Mouse (Mus musculus): ENCODE data around the gene Rnf182.
A peak's percentile ranks its signal among the peaks of the same experiment; 100 is the strongest.

Rnf182 gene

DNA sequence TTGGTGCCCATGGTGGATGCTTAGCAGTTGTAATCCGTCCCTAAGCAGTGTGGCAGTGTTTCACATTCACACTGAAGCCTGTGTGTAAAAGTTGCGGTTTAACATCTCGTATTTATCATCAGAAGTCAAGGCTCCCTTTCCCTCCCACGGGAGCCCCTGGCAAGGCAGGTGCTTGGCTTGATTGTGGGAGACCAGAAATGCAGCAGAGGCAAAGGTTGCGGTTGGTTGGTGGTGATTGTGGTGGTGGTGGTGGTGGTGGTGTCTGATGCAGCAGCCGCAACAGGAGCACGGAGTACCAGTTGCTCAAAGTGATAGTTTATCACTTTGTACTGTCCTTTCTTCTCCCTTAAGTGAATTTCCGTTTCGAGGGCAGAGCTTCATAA, 325 bp upstream of the Rnf182 start:
- peak; percentile 23 for DNase-seq

DNA sequence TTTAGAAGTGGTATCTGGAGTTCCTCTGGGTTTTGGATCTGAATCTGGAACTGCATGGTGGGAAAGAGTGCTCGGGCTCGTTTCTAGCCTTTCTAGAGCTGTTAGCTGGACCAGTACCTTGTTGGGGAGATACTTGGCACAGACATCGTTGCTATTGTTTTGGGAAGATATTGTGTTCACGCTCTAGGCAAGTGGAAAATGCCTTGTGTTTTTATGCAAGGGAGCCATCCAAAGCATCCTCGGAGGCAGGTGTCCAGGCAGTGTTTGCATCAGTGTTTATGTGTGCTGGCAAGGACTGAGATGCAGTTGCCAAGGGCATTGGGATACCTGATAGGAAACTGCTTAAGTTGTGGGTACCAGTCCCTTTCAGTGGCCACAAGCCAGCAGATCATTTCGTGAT, 1.0 kb downstream of the Rnf182 start:
- no peak for DNase-seq

DNA sequence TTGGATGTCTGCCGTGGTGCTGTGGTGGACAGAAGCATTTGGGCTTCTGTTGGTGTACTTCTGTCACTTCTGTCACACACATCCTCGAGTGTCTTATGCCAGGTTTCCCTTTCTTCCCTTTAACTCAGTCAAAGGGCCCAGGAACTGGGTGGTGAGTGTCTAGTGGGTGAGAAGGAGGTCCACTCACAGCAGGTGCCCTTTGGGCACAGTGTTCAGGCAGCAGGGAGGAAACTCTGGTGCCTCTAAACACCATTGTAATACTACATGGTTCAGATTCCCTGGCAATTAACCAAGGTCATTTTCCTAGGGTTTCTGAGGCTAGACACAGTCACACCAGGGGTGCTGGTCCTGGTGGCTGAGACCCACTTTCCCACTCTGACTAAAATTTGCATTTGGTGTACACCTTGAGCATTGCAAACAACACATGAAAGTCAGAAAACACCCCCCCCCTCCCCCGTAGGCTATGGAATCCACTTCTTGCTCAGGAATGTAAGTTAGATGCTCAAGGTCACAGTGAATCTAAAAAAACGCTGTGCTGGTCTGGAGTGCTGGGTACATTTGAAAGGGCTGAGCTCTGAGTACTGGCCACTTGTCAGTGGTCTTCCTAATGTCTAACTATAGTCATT, 4.2 kb downstream of the Rnf182 start:
- no peak for DNase-seq

DNA sequence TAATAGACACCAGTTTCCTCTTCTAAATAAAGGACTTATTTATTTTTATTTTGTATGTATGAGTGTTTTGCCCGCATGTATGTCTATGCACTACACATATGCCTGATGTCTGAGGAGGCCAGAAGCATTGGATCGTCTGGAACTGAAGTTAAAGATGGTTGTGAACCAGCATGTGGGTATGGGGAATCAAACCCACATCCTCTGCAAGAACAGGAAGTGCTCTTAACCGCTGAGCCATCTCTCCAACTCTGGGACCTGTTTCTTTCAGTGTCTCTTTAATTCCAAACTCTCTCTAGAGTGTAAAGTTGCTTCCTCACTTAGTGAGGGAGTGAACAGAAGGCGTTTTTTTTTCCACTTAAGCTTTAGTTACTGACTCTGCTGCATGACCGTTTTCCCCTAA, 12.4 kb downstream of the Rnf182 start:
- DNase-seq, result peak; percentile 26 to 35

DNA sequence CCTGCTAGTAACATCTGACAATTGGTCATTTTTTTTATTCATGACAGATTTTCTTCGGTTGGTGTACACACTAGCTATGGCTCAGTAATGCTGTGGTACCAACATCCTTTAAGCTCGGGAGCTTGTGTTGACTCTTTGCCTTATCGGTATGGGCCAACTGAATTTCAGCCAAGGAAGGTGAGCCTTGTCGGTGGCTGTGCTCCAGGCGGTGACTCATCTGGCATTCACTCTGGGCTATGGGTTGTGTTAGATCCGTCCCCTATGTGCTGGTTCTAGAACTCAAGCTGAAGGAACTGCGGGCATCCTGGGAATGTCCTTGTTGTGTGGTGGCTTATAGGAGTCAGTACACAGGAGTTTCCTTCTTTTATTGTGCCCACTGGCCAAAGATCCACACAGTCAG, 14.3 kb downstream of the Rnf182 start:
- DNase-seq, result no peak

GRCm38 (mm10) chr13:43631266-43631665, 15.8 kb downstream of the Rnf182 start:
- DNase-seq, result no peak

DNA sequence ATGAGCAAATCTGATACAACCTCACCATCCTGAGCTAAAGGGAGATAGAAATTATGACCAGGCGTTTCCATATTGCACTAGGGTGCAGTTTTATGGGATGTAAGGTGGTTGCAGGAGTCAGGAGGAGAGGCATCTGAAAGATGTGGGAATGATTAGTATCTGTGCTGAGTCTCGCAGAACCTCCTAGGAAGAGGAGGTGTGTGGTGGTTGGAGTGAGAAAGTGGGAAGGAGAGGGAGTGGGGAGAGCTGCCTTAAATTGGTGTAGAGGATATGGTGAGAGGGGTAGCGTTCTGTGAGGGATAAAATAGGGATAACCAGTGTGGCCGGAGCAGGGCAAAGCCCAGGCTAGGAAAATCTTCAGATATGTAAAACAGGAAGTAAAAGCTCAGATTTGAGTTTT, 17.5 kb downstream of the Rnf182 start:
- no peak for DNase-seq

DNA sequence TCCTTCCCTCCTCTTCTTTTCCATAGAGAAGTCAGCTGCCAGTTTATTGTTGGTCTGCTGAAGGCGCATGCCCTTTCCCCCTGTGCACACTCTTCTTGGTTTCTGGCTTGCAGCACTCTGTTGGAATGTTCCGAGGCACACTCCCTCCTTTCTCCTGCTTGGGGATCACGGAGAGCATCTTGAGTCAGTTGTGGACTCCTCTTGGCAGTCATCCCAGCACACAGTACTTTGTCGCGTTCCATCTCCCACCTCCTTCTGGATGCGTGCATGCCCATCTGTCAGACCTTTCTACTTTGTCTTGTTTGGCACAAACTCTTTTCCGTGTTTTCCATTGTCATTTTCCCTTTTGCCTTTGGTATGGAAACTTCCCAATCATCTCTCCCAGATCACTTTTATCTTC, 22.2 kb downstream of the Rnf182 start:
- DNase-seq, result no peak

DNA sequence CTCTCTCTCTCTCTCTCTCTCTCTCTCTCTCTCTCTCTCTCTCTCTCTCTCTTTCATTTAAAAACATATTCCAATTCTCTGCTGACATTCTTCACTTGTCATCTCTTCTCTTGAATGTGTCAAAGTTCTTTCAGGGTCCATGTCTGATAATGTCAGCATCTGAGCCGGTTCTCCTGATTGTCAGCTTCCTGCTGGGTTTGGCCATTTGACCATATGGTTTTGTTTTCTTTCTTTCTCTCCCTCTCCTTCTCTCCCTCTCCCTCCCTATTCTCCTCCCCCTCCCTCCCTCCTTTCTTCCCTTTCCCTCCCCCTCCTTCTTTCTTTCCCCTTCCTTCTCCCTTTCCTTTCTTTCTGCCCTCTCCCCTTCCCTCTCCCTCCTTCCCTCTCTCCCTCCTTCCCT, 29.5 kb downstream of the Rnf182 start:
- no peak for DNase-seq

DNA sequence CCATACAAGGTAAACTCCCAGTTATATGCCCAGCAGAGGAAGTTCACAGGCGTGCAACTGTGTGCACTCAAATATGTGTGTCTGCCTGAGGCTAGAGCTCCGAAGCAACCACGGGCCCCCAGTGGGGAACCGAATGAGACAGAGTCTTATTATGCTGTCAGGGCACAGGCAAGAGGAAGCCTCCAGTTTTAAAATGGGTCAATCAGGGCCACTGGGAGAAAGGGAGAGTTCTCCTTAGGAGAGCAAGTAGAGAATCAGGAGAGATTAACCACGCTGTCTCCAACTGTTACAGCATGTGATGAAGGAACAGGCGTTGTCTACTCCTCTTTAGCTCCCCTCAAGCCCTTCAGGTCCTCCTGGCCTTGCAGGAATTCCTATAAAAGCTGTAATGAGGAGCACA, 33.0 kb downstream of the Rnf182 start:
- no peak for DNase-seq

GRCm38 (mm10) chr13:43651277-43651676, 35.8 kb downstream of the Rnf182 start:
- no peak for DNase-seq

DNA sequence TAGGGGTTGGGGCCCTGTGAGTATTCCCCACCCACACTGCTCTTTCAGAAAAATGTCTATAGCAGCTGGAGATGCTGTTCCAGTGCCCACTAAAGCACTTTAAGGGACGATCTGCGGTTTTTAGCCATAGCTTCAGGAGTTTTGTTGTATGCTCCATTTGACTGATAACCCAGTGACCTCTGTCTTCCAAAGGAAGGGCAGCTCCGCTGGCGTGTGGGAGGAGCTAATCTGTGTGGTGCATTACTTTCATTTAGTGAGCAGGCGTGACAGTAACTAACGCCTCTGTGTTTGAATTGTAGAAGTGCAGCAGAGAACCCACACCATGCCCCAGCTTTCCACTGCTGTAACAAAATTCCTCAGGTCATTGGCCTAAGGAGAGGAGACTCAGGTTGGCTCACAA, 38.6 kb downstream of the Rnf182 start:
- DNase-seq, result no peak

GRCm38 (mm10) chr13:43663225-43663624, 47.7 kb downstream of the Rnf182 start:
- DNase-seq, result no peak

- no peak for DNase-seq
These were observed 50.6 kb downstream of the Rnf182 start for GRCm38 (mm10) chr13:43666130-43666529.

- no peak for DNase-seq
These were observed 51.4 kb downstream of the Rnf182 start for GRCm38 (mm10) chr13:43666920-43667319.

DNA sequence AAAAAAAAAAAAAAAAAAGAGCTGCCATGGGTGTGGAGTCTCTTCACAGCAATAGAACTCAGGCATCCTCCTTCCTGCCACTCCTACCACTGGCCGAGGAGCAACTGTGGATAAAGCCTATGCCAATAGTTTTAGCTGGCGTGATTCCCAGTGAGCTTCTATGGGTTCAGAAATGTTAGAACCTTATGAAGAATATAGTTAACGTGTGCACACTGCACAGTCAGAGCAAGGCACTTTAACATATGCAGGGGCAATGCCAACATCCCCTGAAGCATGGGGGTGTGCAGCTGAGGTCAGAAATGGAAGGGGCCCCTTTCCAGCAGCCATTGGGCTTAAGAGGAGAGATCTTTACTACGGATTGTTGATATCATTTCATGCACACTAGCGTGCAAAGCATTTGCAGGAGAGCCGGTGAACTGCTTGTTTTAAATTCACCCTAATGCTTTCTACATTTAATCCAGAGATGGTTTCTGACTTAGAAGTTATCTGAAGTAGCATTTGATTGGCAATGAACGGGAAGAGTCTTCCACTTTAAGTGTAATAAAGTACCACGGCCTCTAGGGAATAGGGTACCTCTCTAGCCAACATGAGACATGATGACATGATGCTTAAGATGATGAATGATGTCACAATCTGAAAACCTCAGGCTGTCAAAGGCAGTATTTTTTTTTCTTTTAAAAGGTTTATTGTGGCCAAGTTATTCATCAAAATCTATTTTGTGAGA, 61.8 kb downstream of the Rnf182 start:
- DNase-seq, result no peak

GRCm38 (mm10) chr13:43677883-43678244, 62.4 kb downstream of the Rnf182 start:
- no peak for DNase-seq

- no peak for DNase-seq
These were observed 69.0 kb downstream of the Rnf182 start for GRCm38 (mm10) chr13:43684499-43684994.

DNA sequence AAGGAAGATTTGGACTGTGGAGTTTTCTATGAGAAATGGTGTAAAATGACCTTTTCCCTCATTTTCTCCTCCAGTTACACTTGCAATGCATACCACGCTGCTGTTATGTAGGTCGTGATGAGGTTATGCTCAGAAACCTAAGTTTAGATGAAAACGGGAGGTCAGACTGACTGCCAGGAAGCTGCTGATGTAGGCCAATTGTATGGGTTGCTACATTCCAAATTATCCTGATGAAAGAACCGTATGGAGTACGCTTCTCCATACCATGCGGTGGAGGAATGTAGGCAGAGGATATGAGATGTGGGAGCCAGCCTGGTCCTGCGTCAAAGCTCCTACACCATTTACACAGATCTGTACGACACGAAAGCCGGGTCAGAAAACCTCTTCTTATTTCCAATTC, 72.6 kb downstream of the Rnf182 start:
- DNase-seq, result no peak

GRCm38 (mm10) chr13:43691755-43692154, 76.2 kb downstream of the Rnf182 start:
- DNase-seq, result no peak

- DNase-seq, result no peak
These were observed 80.0 kb downstream of the Rnf182 start for GRCm38 (mm10) chr13:43695521-43695920.

DNA sequence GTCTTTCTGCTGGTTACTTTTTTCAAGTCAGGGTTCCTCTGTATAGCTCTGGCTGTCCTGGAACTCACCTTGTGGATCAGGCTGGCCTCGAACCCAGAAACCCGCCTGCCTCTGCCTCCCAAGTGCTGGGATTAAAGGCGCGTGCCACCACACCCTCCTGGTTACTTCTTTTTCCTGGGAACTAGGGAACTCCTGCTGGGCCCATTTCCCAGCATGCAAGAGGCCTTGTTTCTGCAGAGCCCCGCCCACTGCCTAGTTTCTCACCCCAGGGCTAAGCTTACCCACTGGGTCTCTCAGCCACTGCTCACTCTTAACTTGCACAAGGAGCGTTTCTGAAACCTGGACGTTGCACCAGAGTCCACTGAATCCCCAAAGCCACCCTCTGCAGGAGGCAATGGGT, 80.5 kb downstream of the Rnf182 start:
- DNase-seq, result no peak

DNA sequence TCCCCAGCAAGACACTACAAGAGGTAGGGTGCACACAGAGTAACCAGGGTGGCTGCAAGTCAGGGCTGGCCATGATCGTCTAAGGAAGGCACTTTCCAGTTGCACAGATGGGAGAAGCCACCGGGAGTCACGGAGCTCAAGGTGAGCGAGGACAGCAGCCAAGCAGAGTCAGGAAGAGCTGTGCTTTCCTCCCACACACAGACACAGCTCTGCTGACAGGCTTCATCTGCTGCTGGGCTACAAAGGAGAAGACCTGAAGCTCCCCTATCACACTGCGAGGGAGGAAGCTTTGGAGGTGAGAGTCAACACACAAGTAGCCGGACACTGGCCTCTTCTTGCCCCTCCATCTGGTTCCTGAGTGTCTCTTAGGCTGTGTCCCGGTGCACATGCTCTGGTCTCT, 83.0 kb downstream of the Rnf182 start:
- no peak for DNase-seq

- DNase-seq, result no peak
These were observed 88.0 kb downstream of the Rnf182 start for GRCm38 (mm10) chr13:43703471-43703870.

Data from thymus, postnatal 36 days (tissue).